Mouse (Mus musculus): ENCODE results near the gene Fads1. TPM values are rescaled to one million over a fixed set of nuclear protein-coding genes. Genes with fewer than 3 reads are reported as not detected.

The Fads1 gene
- total RNA-seq, 1 experiment from 2014 or later, result 362 TPM

DNA sequence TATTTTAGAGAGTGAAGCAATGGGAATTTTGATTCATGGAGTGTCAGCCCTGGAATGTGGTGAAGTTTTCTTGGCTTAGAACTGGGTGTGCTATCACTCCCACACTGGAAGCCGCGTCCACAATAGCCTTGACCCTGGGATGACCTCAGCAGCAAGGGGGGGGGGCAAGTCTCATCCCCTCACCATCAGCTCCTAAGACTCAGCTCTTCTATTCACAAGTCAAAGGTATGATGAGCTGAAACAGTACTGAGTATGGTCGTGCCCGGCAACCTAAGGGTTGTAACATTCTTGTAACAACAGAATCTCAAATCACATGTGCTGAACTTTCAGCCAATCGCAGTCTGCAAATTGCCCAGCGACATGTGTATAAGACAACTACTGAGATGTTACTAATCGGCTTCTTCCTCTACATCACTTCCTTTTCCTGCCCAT is 5.7 kb upstream of the Fads1 start:
- DNase-seq, result peak; percentile 49

DNA sequence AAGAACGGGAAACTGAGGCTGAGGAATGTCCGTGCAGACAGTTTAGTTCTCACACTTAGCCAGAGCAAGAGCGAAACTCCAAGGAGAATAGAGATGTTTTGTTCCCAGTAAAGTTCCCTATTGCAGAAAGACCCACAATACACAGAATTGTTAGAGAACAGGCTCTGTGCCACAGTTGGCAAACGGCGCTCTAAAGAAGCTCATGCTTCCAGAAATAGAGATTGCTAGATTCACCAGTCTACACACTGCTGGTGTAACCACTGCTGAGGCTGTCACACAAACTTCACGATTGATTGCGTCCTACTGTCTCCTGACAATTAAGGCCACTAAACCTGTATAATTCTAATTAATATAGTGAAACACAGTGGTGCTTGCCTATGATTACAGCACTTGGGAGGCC is 1.5 kb upstream of the Fads1 start:
- DNase-seq, result no peak

DNA sequence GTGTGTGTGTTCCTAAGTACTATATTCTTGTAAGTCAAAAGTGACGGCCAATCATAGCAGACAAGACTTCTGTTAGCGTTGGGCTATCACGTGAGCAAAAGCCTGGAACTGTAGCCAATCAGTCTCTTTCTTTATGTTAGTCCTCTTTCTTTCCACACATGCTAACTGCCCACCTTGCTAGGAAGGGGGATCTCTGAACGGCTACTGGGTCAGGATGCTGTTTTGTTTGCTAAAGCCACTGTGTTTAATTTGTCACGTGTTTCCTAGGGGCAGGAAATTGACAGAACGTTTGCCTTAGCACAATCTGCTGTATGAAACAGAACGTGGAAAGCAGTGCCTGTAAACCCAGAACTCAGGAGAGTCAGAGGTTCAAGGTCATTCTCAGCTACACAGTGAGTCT is 546 bp upstream of the Fads1 start:
- DNase-seq, result no peak

DNA sequence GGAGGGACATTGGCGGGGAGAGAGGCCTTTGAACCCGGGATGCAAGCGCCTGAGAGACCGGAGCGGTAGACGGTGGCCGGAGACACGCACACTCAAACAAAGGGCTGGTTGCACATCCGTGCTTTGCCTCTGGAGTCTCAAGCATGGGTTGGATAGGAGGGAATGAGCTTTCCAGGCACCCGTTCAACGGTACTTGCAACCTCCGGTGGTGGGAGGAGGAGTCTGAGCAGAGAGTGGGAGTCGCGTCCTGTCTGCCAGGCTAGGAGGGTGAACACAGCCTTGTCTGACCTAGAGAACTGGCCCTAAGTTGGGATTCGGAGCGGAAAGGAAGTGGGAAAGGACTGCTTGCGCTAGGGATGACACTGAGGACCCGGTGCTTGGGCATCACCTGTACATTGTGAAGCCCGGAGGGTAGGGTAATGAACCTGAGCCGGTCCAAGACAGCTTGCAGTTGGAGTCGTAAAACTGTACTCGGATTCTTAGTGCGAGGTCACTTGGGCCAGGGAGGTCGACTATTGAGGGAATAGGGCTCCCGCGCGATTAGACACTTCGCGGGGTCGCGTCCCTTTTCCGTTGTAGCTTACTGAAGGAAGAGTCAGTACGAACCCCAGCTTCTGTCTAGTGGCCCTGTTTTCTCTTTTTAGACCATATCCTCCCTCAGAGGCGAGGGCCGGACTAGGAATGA is 753 bp downstream of the Fads1 start:
- peak; percentile 87 for DNase-seq

GRCm38 (mm10) chr19:10184096-10184495 is 1.4 kb downstream of the Fads1 start:
- peak; percentile 74 for DNase-seq

DNA sequence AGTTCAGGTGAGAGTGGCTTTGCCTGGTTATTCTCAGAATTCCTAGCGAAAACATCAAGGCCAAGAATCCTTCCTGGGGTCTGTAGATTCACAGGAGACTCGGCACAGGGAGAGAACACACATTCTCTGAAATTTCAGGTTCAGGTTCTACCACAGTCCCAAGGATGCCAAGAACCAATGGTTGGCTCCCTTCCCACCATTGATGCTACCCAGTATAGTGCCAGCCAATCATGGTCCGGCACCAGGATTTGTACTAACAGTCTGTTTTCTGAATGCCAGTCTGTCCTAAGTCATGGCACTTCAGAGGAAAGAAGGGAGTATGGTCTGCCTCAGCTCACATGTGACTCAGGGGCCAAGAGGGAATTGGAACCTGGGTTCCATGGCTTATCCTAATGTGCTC is 3.2 kb downstream of the Fads1 start:
- DNase-seq, result no peak

DNA sequence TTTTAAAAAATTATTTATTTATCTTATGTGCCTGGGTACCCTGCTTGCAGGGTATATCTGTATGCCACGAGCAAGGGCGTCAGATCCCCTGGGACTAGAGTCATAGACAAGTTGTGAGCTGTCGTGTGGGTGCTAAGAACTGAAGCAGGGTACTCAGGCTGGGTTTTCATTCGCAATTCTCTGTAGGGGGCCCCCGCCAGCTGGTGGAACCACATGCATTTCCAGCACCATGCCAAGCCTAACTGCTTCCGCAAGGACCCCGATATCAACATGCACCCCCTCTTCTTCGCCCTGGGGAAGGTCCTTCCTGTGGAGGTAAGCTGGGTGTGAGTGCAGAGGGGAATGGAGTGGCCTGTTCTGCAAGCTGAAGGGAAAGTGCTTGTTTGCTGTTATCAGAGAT is 3.9 kb downstream of the Fads1 start:
- DNase-seq, result no peak

DNA sequence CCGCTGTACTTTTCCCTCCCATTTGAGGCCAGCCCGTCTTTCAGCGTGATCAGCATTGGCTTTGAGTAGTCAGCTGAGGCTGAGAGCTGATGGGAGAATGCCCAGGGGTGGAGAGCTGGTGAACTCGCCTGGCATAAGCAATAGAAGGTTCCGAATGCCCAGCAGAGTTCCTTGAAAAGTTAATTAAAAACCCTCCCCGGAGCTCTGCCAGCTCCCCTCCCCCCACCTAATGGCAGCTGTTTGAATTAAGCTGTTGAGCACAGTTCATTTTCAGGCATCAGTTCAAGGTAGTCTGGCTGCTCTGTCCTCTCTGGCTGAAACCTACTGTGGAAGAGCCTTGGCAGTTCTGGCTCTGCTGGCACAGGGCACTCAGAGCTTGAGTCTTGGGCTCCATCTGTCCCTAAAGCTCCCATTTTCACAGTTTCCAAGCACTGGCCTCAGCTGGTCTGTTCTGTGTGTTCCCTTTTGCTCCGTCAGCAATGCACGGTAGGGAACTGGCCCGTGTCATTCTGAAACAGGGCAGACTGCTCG is 5.7 kb downstream of the Fads1 start:
- peak; percentile 63 for DNase-seq

GRCm38 (mm10) chr19:10189022-10189421 is 6.3 kb downstream of the Fads1 start:
- DNase-seq, result no peak

DNA sequence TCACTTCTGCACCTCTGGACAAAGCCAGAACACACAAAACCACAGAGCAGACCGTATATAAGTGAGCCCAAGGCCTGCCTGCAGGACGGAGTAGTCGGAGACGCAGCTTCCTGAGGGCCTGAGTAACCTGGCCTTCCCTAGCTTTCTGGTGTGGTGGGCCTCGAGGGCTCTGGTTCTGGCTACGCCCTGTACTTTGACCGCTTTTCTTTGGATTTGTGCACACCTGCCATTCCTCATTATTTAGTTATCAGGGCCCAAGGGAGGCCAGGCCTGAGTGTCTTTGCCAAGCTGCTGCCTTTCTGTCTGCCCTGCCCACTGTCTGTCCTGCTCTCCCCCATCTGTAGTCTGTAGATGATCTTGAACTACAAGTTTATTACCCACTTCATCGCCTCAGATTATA is 7.3 kb downstream of the Fads1 start:
- no peak for DNase-seq

DNA sequence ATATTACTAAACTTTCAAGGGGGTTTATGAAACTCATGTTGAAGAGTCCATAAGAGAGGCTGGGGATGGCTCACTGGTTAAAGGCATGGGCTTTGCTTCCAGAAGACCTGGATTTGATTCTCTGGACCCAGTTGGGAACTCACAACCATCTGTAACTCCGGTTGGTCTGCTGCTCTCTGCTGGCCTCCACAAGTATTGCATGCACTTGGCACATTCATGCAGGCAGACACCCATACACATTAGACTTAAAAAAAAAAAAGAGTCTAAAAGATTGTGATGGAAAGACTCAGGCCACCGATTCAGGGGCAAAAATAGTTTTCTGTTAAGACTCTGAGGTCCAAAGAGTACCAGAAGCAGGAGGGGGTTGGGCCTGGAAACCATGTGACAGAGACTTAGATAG is 8.1 kb downstream of the Fads1 start:
- peak; percentile 83 for DNase-seq

GRCm38 (mm10) chr19:10191326-10191725 is 8.6 kb downstream of the Fads1 start:
- no peak for DNase-seq

DNA sequence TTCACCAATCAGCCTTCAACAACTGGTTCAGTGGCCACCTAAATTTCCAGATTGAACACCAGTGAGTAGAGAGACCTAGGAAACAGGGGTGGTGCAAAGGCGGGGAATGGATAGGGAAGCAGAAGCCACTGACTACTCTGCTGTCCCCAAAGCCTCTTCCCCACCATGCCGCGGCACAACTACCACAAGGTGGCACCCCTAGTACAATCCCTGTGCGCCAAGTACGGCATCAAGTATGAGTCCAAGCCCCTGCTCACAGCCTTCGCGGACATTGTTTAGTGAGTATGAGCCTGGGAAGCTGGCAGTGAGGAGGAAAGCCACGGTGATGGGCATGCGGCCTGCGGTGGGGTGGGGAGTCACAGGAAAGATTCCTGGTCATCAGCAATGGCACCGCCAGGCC is 11.6 kb downstream of the Fads1 start:
- DNase-seq, result no peak

DNA sequence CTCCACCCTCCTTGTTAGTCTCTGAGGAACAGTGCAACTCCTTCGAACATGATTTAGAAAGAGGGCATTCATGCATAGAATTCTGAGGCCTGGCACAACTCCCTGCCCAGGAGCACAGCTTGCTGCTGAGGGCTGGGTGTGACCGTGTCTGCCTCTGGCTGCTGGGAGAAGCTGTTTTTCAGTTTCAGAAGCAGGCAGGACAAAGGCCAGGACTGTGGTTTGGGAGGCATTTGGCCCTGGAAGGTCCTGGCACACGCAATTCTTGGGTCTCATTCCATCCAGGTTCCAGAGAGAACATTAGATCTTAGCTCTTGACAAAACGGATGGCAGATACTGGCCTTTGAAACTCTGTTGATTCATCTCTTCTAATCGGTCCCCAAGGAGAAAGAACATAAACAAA is 12.6 kb downstream of the Fads1 start:
- peak; percentile 75 for DNase-seq

DNA sequence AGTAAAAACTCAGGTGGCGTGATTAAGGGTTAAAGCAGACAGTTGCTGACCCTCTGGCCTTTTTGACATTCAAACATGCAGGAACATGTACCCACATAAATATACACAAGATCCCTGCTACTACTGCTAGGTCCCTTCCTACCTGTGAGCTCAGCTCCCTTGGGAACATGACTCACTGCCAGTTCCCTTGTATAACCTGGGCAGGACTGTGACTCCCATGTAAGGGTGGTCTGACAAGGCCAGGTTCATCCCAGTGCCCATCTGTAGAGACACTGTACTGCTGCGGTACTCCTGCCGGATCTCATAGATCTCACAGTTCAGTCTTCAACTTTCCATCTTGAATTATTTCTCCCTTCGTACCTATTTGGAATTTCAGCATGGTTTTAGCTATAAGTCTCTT is 14.4 kb downstream of the Fads1 start:
- DNase-seq, result no peak

DNA sequence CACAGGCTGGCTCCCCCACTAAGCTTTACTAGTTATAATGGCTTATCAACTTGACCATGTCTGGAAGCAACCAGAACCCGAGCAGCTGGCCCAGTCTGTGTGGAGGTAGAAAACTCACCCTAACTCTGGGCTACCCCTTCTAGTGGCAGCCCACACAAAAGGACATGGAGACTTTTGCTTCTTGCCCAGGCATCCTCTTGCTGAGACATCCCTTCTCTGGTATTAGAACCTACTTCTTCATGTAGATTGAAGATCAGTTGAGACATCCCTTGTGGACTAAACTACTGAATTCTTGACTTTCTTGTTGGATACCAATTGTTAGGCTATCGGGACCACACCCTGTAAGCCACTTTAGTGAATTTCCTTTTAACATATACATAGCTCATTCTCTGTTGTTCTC is 15.6 kb downstream of the Fads1 start:
- DNase-seq, result no peak

DNA sequence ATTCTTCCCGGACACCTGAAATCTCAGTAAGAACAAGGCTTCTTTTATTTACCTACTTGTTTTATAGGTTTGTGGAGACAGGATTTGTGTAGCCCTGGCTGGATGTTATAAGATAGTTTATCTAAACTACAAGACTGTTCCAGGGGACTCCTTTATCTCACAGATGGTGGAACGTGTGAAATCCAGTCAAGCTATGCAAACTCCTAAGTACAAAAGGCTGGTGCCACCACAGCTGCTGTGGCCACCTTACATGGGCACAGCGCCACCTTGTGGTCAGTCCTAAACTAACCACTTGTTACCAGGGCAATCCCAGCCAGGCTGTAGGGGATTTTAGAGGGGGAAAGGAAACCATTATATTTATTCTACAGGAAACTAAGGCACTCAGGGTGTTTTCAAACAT is 16.0 kb downstream of the Fads1 start:
- DNase-seq, result peak; percentile 91

DNA sequence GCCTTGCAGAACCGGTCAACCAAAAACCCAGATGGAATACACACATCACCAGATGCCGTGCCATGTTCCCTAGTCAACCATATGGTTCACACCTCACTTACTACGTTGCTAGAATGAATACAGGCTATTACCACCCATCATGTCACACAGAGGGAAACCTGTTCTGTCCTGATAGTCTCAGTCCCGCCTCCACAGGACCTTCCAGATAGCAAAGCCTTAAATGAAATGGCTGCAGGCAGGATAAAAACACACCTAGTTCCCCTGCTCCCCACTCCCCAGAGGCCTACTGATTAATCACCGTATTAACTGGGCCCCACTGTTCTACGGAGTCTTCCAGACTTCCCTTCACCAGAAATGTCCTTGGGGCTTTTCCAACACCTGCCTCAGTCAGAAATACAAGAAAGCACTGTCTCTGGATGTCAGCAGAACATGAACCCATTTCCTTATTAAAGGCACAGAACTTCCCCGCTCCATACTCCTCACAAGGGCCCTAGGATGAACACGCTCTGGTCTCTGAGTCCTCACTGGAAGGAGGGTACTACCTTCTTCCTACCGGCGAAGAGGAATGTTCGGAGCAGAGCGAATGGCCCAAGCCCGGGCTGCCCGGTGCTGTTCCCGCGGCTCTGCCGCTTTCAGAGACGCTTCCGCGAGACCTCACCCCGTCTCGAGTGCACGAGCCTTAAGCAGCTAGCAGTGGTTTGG is 20.6 kb downstream of the Fads1 start:
- no peak for DNase-seq

GRCm38 (mm10) chr19:10203848-10204615 is 21.3 kb downstream of the Fads1 start, which contains the start of the genes Tmem258 and Fen1:
Gene Tmem258, plus strand, starts transcription at chr19:10204014.
Gene Fen1, minus strand, starts transcription at chr19:10204169.
- peak; percentile 92 for DNase-seq

DNA sequence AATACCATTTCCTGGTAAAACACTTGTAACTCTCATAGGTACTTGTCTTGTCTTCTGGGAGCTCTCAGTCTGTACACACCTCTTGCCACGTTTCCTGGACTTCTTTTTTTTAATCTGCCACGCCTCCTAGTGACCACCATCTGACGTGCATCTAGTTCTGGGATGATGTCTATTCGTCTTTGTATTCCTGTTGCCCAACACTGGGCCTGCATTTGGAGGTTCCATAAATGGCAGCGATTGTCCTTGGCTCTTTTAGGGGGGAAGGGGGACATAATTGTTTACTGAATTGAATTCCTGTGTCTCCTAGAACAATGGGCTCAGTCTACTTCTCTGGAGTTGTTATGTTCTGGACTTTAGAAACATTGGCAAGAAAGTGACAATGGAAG is 21.9 kb downstream of the Fads1 start:
- DNase-seq, result peak; percentile 73

DNA sequence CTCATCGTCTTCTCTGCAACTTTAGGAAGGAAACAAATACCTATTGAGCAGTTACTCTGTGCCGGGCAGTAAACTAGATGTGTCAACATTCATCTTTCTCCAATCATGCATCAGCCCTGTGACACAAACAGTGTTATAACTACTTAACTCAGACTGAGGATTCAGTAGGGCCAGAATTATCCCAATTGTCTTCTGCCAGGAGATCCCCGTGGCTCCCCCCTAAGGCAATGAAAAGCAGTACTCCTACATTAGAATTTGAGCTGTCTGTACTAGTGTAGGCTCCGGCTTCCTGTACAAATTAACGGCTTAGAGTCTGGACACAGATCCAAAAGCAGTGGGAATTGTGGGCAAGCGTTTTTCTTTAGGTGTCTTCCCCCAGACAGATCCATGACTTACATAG is 22.4 kb downstream of the Fads1 start:
- DNase-seq, result no peak

DNA sequence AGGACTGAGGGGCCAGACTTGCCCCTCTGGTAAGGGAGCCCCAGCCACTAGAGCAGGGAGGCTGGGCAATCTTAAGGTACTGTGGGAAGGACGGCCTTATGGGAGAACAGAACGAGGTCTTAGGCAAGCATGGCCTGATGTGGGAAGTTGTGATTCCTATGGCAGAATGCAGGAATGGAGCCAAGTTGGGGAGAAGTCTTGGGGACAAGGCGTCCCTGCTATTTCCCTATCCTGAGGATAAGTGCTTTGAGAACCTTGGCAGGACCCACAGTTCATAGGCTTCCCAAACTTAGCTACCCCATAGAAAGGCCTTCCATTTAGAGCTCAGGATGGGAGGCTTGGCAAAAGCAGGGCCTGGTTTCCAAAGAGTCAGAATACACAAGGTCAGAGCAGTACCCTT is 26.2 kb downstream of the Fads1 start:
- DNase-seq, result no peak

DNA sequence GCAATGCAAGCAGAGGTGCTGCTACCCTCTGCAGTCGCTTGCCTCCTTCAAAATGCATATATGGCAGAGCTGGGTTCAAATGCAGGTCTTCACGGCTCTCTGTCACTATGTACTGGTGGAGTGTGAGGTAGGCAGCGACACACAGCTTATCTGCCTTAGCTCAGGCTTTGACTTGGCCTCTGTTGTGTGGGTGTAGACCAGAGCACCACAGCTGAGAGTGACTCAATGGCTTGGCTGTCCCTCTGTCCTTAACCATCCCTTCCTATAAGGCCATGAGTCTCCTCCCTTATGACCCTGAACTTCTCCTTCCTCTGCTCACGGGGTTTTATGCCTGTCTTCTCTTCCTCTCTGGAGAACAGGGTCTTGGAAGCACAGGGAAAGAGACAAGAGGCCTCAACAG is 28.2 kb downstream of the Fads1 start:
- DNase-seq, result peak; percentile 43

All from adrenal gland, postnatal 14 days (tissue).